Mouse (Mus musculus) megakaryocyte, embryonic 14.5 days (primary cell): ENCODE results near the gene Garem2. TPM values are rescaled to one million over a fixed set of nuclear protein-coding genes. Genes with fewer than 3 reads are reported as not detected.

Experiments used
- H3K27me3 ChIP-seq: replicated peaks from 2 replicates; pipeline ENCODE3; 2012; ENCODE audit warnings: inconsistent platforms
- H3K36me3 ChIP-seq: replicated peaks from 2 replicates; pipeline ENCODE3; 2012; ENCODE audit warnings: low read length, inconsistent platforms, mixed read lengths
- H3K4me1 ChIP-seq: 2 replicates; pipeline ENCODE4 v1.6.1; 2012; ENCODE audit warnings: inconsistent platforms
- H3K4me3 ChIP-seq: replicated peaks from 2 replicates; pipeline ENCODE3; 2012; ENCODE audit warnings: moderate library complexity, mild to moderate bottlenecking, inconsistent platforms
- H3K9me3 ChIP-seq: 2 replicates; pipeline ENCODE4 v1.6.1; 2012; ENCODE audit warnings: inconsistent platforms
- FLI1 ChIP-seq: IDR thresholded peaks from 2 replicates; pipeline ENCODE4 v1.6.1; 2012; ENCODE audit warnings: low read length, inconsistent platforms, mixed read lengths
- GATA1 ChIP-seq: IDR thresholded peaks from 3 replicates; pipeline ENCODE4 v1.6.1; 2012; ENCODE audit warnings: mixed read lengths, low read length, inconsistent platforms, borderline replicate concordance
- polyA plus RNA-seq: library from polyadenylated mRNA; stranded (reverse); fragments of >175 nt; gene quantifications from 2 replicates; pipeline ENCODE4 v1.2.3, GENCODE M21; 2012; ENCODE audit warnings: low replicate concordance; ENCODE audit not compliant: insufficient read depth

Garem2 gene
- polyA plus RNA-seq, 1 experiment: 0.44 TPM

DNA sequence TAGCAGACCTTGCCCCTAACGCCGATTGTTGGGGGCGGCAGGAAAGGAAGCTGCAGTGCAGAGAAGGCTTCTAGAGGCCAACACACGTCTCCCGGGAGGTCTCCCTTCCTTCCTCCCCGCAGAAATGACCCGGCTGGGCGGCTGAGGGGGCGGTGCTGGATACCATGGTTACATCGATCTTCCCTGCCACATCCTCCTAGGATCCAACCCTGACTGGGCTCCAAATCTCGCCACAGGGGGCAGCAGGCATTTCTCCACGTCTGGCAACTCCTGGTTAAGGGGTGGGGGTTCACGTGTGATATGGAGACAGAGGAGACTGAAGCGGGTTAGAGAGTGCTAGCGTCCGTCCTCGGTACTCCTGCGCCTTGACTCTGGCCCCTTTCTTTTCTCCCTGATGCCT lies 6.2 kb downstream of the Garem2 start:
- TF ChIP-seq GATA1 (no peak), FLI1 (no peak)
- H3K4me1 ChIP-seq: peaks cover 40% of the 10 kb centered on the region
- peak overlapping the region; percentile 84 for H3K4me3 ChIP-seq
- H3K9me3 ChIP-seq: no peaks in the 10 kb centered on the region
- H3K27me3 ChIP-seq: peaks cover 95% of the 10 kb centered on the region
- peaks cover under 1% of the 10 kb centered on the region for H3K36me3 ChIP-seq

DNA sequence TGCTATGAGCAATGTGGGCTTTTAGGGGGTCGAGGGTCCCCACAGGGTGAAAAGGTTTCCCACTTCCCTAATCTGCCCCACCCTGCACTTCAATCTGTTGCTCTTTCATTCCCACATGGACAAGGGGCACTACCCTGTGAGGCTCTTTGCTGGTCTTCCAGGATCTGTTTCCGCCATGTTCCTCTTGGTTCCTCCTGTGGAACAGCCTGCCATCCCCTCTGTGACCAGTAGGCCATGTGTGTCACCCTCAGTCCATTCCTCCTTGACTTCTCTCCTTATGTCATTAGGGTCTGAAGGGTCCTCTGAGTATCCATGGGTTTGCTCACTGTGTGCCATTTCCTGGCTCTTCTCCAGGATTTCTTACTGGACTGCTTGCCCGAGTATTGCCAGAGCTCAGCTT lies 6.8 kb downstream of the Garem2 start:
- TF ChIP-seq GATA1: no peak
- no peak for TF ChIP-seq FLI1
- Histone ChIP-seq H3K4me3 (peak overlapping the region; percentile 84), H3K27me3 (peaks cover 90% of the 10 kb centered on the region), H3K36me3 (peaks cover 7% of the 10 kb centered on the region), H3K9me3 (no peaks in the 10 kb centered on the region), H3K4me1 (peaks cover 37% of the 10 kb centered on the region)

DNA sequence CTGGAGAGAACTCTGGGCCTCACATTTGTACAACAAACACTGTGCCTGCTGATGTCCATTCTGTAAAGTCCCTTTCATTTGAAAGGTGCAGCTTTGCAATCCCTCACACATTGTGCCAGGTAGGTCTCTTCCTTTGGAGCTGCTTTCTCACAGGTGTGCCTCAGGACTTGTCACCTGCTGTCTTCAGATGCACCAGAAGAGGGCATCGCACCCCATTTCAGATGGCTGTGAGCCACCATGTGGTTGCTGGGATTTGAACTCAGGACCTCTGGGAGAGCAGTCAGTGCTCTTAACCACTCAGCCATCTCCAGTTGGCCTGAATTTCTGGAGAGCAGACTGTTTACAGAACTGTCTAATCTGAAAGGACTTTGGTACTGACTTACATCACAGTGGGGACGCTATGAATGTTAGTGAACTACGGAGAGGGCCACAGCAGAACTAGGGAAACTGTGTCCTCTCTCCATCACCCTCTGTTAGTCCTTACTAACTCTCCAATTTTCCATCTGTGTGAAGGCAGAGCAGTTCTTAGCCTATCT lies 7.6 kb downstream of the Garem2 start:
- H3K9me3 ChIP-seq: no peaks in the 10 kb centered on the region
- H3K4me3 ChIP-seq: no peak overlapping the region
- peaks cover 15% of the 10 kb centered on the region for H3K36me3 ChIP-seq
- peaks cover 35% of the 10 kb centered on the region for H3K4me1 ChIP-seq
- TF ChIP-seq FLI1 (no peak), GATA1 (no peak)
- peaks cover 82% of the 10 kb centered on the region for H3K27me3 ChIP-seq

DNA sequence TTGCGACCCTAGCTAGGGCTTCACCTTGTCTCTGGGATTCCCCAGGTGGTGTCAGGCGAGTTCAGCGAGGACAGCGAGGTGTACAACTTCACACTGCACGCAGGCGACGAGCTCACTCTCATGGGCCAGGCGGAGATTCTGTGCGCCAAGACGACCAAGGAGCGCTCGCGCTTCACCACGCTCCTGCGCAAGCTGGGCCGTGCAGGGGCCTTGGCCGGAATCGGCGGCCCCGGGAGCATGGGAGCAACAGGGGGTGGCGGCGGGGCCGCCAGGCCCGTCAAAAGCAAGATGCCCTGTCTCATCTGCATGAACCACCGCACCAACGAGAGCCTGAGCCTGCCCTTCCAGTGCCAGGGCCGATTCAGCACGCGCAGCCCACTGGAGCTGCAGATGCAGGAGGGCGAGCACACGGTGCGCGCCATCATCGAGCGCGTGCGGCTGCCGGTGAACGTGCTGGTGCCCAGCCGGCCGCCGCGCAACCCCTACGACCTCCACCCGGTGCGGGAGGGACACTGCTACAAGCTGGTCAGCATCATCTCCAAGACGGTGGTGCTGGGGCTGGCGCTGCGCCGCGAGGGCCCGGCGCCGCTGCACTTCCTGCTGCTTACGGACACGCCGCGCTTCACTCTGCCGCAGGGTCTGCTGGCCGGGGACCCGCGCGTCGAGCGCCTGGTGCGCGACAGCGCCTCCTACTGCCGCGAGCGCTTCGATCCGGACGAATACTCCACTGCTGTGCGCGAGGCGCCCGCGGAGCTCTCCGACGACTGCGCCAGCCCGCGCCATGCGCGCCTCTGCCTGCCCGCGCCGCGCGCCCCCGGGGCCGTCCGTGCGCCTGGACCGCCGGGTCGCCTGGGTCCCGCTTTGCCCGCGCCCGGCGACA lies 9.2 kb downstream of the Garem2 start:
- Histone ChIP-seq H3K9me3 (no peaks in the 10 kb centered on the region), H3K4me1 (peaks cover 32% of the 10 kb centered on the region), H3K4me3 (peak overlapping the region; percentile 94), H3K27me3 (peaks cover 68% of the 10 kb centered on the region), H3K36me3 (peaks cover 30% of the 10 kb centered on the region)
- TF ChIP-seq FLI1 (no peak), GATA1 (no peak)

DNA sequence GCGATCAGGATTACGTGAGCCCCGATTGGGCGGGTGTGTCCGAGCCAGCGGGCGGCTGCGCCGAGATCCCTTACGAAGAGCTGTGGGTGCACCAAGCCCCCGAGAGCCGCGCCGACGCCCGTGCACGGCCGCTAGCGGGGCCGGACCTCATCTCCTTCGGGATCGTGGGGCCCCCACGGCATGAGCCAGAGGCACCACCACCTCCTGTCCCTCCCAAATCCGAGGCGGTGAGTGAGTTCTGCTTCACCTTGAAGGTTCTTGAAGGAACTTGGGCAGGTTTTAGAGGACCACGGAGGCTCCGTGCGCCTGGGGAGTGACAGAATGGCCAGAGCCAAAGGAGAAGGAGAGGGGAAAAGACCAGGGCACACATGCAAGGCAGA lies 9.8 kb downstream of the Garem2 start:
- no peaks in the 10 kb centered on the region for H3K9me3 ChIP-seq
- TF ChIP-seq GATA1 (no peak), FLI1 (no peak)
- peaks cover 32% of the 10 kb centered on the region for H3K4me1 ChIP-seq
- H3K27me3 ChIP-seq: peaks cover 63% of the 10 kb centered on the region
- peak overlapping the region; percentile 94 for H3K4me3 ChIP-seq
- peaks cover 36% of the 10 kb centered on the region for H3K36me3 ChIP-seq

DNA sequence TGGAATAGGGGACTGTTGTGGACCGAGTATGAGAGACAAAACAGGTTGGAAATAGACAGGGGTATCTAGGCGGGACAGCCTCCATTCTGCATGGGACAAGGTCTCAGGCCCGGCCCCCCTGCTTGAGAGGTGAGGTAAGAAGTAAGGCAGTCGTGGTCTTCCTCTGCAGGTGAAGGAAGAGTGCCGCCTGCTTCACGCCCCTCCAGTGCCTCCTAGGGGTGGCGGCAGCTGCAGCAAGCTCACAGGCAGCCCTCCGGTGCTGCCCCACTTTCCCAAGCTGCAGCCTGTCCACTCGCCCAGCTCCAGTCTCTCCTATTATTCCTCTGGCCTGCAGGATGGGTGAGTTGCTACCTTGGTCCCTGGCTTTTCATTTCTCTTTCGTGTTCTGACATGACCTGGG lies 10.8 kb downstream of the Garem2 start:
- Histone ChIP-seq H3K27me3 (peaks cover 53% of the 10 kb centered on the region), H3K9me3 (no peaks in the 10 kb centered on the region), H3K36me3 (peaks cover 46% of the 10 kb centered on the region), H3K4me1 (peaks cover 29% of the 10 kb centered on the region), H3K4me3 (no peak overlapping the region)
- TF ChIP-seq GATA1: no peak
- TF ChIP-seq FLI1: no peak

DNA sequence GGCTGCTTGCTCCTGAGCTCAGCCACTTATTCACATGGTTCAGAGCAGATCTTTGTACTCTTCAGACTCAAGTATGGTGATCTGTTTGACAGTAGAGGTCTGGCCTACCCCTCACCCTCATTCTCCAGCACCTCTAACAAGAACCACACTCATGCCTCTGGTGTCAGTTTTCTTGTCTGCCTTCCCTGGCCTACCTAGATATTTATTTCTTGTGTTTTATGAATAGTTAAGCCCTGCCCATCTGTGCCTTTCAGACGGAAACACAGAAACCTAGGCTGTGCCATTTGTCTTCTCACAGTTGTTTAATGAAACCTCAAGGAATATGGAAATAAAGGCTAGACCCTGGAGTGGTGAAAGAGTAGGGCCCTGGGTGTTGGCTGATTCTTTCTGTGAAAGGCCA lies 13.1 kb downstream of the Garem2 start:
- TF ChIP-seq FLI1 (no peak), GATA1 (no peak)
- Histone ChIP-seq H3K4me1 (peaks cover 17% of the 10 kb centered on the region), H3K36me3 (peaks cover 69% of the 10 kb centered on the region), H3K4me3 (no peak overlapping the region), H3K9me3 (no peaks in the 10 kb centered on the region), H3K27me3 (peaks cover 30% of the 10 kb centered on the region)

DNA sequence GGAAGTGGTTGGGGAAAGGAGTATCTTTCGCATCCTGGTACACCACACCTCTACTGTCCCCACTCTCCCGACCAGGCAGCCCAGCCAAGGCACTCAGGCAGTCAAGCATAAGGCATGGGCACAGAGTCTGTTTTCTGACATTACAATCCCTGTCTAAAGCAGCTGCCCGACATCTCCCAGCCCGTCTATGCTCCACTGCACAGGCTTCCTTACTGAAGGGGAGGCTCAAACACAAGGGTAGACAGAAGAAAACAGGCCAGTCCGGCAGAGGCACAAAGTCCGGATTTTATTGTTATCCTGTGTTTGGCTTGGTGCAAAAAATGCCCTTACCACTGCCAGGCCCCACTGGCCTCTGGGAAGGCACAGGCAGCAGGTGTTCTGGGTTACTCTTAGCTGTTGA lies 14.2 kb downstream of the Garem2 start:
- Histone ChIP-seq H3K4me3 (no peak overlapping the region), H3K4me1 (peaks cover 9% of the 10 kb centered on the region), H3K9me3 (no peaks in the 10 kb centered on the region), H3K27me3 (peaks cover 19% of the 10 kb centered on the region), H3K36me3 (peaks cover 81% of the 10 kb centered on the region)
- TF ChIP-seq GATA1 (no peak), FLI1 (no peak)

DNA sequence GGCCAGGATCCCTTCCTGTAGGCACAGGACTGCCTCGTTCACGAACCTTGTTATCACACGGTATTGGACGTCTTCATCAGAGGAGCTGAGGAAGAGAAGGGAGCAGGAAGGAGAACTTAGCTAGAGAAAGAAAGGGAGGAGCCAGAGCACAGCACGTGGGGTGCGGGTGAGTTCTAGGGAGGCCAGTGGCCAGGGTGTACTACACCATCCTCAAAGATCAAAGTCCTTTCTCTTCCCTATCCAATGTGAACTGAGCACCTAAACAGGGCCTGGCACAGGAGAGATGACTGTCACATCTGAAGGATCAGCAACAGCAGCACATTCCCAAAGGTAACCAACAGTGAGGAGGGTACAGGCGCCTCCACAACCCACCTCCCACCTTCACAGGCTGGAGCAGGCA lies 15.1 kb downstream of the Garem2 start:
- Histone ChIP-seq H3K4me1 (no peaks in the 10 kb centered on the region), H3K4me3 (no peak overlapping the region), H3K36me3 (peaks cover 90% of the 10 kb centered on the region), H3K9me3 (no peaks in the 10 kb centered on the region), H3K27me3 (peaks cover 9% of the 10 kb centered on the region)
- TF ChIP-seq FLI1: no peak
- TF ChIP-seq GATA1: no peak

DNA sequence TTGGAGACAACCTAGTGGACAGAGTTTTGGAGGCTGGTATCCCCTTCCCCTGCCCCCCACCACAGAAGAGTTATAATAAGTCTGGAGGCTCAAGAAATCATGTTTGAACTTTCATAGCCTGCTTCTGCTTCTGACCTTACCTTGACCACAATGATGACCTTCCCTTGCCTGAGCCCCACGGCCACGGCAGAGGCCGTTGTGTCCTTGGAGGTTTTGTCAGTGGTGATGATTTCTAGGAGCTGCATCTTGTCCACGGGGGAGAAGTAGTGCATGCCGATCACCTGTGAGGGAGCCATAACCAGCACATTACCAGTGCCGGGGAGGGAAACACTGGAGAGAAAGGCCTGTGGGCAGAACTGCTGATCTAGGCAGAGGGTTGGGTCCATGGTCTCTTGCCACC lies 17.5 kb downstream of the Garem2 start:
- no peak for TF ChIP-seq GATA1
- Histone ChIP-seq H3K27me3 (no peaks in the 10 kb centered on the region), H3K4me3 (no peak overlapping the region), H3K4me1 (no peaks in the 10 kb centered on the region), H3K36me3 (peaks cover 100% of the 10 kb centered on the region), H3K9me3 (no peaks in the 10 kb centered on the region)
